Mouse (Mus musculus) retina, adult 2 months (tissue): Measurements from ENCODE around the gene Gpc5.

Experiments used
- DNase-seq: peaks from one replicate; pipeline ENCODE4 v3.0.0-alpha.2; 2012; ENCODE audit warnings: low read depth, low spot score

The Gpc5 gene

DNA sequence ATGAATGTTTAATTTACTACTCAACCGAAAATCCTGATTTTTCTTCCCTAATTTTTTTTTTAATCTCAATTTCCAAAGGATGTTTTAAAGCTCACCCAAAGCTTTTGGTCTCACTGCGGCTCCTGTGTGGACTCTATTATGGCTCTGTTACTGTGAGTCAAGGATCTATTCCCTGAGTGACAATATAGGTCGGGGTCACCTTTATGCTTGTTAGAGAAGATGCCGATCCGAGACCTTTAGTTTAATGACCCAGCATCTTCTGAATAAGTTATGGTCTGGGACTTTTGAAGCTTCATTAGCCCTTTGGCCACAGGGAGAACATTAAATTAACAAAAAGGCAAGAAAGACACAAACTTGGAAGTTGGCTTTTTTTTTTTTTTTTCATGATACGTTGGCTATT, 408.8 kb downstream of the Gpc5 start:
- no peak for DNase-seq

DNA sequence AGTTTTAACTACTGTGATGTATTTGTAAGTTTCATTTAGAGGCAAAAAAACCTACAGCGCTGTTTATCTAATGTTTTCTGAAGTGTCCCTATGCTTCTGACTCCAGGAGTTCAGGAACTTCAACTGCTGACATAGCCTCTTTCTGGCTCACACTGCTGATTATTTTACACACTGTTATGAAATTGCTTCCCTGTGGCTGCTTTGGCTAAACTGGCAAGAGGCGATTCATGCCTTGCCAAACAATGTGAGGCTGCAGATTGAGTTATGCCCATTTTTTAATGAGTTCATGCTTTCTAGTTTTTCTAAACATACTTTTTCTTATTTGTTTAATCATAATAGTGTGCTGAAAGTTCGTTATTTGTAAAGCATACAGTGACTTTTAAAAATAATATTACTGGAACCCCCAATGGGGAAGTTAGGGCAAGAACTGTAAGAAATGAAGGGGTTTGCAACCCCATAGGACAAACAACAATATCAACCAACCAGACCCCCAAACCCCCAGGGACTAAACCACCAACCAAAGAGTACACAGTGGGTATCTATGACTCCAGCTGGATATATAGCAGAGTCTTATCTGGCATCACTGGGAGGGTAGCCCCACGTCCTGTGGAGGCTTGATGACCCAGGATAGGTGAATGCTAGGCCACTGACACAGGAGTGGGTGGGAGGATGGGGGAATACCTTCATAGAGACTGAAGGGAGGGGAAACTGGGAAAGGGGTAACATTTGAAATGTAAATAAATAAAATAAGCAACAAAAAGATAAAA, 454.7 kb downstream of the Gpc5 start:
- DNase-seq = no peak

DNA sequence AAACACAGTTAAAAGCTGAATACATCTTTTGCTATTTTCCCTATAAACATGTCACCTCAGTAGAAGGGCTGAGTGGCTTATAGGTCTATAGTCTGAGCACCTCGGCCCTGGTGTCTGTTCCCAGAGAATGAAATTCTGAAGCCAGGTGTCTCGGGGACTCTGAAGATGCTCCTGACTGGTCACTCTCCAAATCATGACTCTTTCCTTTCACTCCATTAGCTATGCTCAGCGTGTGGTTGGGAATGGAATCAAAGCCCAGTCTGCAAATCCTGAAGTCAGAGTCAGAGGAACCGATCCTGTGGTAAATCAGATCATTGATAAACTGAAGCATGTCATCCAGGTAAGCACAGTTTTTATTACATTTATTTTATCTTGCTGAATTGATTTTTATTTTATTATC, 460.0 kb downstream of the Gpc5 start:
- no peak for DNase-seq

DNA sequence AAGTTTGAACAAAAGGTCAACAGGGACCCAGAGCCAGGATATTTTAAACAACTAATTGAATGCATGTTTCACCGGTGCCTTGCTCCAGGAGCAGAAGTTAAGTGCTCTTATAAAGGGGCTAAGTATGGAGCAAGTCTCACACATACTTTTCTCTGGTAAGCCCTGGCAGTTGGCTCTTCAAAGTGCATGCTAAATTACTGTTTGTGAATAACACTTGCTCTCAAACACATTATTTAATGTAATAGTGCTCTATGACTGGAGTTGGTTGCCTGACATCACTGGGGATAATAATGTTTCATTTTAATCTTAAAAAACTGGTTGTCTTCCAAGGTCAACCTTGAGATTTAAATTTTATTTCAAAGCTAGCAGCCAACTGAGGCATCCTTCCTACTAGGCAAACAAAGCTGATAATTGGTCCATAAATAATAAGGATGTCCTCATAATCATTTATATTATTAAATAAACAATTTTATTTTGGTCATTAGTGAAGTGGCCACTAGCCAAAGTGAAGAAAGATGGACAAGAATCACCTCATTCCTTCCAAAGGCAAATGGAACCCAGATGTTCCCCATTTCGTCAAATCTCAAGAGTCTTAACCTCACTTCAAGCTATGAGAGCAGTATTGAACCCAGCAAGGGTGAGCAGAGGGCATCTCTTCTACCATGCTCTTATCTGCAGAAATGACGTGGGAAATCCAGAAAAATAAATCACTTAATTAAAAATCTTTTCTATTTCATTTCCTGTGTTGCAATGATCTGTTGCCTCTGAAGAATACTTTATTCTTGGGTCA, 488.6 kb downstream of the Gpc5 start:
- no peak for DNase-seq

DNA sequence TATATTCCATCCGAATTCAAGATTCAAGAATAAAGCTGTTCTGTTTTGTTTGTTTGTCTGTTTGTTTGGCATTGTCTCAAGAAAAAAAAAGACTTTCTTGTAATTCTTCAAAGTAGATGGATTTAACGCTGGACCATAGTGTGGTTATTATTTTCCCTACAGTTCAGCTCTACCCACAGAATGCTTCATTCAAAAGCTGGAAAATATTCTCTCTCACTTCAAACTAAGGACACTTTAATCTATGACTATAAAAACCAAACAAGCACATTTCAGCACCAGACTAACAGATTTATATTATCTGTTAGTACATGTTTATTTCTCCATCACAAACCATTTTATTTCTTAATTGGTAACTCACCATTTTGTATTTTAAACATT, 489.2 kb downstream of the Gpc5 start:
- no peak for DNase-seq

DNA sequence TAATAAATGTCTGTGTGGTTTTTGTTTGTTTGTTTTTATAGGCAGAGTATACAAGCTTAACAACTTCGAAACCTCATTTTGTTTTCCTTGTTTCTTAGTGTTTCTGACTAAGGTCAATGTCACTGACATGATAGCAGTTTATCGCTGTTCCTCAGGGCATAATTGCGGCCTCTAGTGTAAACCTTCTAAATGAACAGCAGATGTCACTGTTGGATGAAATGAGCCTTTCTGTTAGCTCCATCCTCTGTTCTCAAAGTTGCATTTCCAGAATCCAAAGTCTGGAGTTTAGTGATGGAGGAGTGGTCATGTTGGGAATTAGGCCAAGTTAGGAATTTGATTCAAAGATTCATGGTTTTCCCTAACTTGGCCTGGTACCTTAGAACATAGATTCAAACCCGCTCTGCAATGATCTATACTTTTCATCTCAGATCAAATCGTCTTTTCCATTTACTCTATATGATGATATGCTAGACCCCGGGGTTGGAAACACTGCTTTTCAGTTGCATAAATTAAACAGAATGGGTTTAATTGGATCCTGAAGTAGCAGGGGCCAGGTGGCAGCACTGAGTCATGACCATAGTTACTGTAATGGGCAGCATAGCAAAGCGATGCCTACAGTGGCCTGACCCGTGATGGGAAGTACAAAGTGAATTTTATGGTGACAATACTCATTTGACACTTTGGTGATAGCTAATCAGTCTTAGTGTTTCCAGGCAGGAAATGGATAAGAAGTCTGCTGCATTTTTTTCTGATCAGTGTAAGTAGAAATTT, 508.4 kb downstream of the Gpc5 start:
- peak; percentile 6 for DNase-seq

DNA sequence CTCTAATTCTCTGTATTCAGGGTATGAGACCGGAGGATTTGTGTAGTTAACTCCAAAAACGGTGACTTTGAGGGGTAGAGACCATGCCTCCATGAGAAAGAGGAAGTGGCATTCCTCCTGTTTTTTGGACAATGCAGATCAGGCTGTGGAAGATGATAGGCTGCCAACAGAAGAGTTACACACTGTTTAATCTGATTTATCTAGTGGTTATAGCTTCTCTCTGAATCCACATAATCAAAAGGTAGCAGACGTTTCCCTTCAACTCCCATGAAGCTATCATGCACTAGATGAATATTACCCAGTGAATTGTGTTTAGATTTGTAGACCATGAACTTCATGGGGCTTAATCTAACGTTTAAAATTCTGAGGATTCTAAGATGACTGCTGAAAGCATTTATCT, 522.1 kb downstream of the Gpc5 start:
- DNase-seq = no peak

DNA sequence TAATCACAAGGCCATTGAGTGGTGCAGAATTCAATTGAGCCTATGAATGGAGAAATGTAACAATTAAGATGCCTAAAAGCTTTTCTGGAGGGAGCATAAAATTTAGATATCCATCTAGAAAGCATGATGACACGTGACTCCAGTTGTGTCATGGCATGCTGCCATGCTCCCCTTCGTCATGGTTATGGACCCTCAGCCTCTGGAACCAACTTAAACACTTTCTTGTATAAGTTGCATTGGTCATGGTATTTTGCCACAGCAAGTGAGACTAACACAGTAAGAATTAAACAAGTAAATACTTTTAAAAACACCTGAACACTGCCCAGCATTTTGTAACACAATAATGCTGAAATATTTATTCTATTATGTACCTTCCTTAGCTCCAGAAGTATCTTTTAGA, 524.3 kb downstream of the Gpc5 start:
- DNase-seq = no peak

DNA sequence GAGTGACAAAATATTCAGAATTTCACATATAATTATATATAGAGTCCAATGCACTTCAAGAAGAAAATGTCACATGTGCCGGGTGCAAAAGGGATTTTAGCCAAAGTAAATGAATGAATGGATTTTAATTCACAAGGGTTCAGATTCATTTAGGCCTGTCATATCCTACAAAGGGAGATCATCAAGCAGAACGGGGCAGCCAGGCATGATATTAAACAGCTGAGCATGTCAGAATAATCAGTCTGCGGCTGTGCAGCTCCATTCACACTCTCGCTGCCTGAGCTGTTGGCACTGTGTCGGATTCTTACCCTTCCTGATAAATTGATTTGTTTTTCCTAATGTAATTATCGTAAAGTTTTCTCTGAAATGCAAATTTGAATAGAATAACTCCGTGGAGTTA, 524.8 kb downstream of the Gpc5 start:
- no peak for DNase-seq

DNA sequence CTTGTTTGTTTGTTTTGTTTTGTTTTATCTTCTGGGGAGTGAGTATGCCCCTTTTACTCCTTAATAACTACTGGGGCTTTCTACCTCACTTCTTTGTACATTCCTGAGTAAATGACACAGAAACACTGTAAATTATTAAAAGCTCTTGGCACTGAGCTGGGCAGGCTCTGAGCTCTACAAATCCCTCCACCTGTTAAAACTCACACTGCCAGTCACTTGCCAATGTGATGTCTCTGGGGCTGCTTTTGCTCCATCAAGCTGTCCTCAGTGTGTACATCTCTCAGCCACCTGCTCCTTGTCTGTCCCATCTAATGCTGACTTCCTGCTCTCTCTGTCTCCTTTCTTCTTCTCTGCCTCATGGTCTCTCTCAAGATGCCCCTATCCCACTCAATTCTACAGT, 528.5 kb downstream of the Gpc5 start:
- DNase-seq = no peak

DNA sequence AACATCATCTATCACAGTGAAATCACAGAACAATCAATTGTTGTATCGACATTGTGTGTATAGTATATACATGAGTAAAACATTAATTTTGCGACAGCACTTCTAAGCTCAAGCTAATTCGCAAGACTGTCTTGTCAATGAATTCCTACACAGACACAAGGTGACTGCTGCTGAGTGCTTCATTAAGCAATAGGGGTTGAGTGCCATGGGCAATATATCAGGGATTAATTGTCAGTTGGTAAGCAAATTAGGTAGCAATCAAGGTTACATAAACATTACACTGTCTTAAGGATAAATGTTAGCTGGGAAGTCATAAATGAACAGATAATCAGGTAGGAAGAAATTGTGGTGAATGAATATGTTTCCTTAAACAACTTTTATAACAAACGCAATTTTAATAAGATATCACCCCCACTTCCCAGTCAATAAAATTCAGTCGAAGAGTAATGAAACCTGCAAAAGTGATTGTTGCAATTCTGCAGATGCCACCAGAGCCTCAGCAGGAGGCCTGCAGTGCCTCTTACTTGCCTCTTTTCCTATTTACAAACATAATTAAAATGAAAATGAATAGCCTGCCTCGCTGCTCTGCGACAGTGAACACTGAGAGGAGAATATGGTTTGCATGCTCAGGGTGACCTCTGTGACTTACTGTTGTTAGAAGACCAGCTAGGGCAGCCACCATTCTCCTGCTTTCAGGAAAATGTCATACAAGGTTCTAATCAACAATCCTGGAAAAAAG, 539.3 kb downstream of the Gpc5 start:
- DNase-seq = no peak

DNA sequence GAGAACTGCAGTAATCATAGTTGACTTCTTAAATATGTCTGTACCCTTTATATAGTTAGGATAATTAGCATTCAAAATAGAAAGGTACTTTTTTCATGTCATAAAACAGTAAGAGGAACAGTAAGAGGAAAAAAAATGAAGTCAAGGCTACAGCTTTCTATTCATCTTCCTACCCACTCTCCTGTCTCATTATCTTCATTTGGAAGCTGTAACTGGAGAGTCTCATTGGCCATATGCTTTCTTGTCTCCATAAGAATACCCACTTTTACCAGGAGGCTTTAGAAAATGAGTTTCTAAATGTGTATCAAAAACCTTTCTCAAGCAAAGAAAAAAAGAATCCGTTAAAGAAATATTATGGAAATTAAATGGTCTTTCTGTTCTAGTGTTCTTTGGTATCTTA, 541.3 kb downstream of the Gpc5 start:
- no peak for DNase-seq

DNA sequence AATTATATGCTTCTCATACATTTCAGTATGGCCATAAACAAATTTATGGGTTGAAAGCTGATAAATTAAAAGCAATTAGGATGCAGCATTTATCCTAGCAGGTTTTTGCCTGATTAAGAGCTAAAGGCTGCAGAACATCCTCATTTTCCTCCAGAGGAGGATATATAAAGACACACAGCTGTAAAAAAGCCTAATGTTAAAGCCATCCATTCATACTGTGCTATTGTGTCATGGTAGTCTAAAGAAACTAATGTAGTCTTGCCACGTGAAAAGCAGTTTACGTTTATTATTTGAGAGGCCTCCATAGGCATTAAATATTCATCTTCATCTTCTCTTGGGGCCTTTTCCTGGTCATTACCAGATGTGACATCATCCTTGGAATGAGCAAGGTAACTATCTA, 587.9 kb downstream of the Gpc5 start:
- DNase-seq = no peak

DNA sequence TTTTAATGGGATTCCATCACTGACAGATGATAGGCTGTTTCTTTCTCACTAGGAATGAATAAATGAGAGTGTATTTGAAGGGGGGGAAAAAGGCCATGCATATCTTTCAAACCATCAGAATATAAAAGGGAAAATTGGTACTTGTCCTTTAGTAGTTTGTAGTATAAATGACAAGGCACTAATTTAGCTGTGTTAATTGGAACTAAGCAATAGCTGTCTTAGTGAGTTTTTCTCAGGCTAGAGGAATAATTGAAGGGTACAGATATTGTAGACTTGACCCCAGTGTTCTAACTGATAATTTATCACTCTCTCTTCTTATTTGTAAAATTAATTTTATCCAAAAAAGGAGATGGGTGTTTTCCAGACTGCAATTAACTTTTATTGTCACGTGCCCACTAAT, 654.0 kb downstream of the Gpc5 start:
- DNase-seq = no peak

DNA sequence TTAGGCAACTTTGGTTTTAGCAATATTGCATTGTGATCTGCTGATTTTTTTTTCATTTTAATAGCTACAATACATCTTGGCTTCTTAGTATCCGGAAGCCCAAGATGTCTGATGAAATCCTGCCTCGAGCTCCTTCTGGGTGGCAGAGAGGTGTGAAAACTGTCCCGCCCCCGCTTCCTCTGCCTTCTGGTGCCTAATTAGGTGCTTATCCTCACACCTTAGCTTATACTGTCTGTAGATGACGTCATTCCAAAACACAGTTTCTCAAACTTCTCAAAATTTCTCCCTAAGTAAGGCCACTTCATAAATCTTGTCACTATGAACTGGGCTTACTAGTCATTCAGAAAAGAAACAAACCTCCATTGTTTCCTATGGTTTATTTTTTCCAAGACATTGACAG, 668.2 kb downstream of the Gpc5 start:
- DNase-seq = no peak

DNA sequence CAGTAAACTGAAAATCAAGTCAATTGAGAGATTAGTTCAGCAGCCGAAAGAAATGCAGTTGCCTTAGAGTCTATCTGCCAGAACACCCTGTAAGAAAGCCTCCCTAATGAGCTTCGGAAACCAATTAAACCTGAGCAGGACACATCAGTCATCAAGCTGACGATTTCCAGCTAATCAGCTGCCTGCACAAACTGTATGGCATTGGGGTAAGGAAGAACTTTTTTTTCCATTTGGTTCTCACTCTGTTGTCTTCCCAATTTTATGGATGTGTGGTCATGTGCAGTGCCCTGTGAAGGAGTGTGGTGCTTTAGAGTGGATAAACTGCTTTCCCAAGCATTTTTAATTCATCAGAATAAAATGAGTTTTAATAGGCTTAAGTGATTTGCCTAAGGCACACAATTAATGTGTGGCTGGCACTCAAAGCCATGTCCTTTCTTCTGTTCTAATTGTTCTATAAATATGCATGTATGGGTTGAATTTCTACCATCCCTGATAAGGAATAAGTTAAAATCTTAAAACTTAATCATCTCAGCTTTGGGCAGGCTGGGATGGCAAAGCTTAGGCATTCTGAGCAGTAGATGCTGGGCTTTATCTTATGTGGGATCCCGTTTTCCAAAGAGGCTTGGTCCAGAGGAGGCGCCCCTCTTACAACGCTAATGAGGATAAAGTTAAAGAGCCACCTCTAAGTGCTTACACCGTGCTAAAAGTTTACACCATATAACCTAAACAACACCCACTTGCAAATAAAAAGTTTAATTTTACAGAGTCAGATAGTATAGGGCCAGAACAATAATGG, 687.6 kb downstream of the Gpc5 start:
- DNase-seq = peak; percentile 3

DNA sequence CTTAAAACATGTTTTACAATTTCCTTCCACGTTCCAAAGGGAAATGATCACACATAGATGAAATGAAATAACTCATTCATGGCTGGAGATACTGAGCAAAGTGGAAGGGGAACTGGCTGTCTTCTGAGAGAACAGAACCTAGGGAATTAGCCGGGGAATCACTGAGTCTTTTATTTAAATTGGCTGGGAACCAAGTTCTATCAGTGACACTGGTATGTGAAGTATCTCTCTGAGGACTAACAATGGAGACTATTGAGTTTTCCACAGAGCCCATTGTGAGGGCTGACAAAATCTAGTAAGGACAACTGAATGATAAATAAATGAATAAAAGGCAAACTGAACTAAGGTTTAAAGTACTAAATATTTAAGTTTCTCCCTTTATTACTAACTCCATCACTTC, 712.7 kb downstream of the Gpc5 start:
- no peak for DNase-seq

DNA sequence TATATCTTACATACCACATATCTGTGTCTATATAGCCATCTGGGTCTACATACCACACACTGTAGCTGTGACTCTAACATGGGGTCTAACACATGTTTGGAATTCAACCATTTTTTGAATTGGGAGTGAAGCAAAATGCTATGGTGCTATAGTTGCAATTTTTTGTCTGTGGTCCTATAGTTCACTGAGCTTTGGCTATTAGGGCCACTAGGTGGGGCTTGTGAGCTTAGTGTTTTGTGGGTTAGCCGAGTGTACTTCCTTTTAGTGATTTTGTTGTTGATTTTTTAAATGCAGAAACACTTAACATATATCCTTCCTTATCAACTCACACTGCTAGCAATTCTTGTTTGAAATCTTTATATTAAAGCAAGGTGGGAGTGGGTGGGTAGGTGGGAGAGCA, 727.0 kb downstream of the Gpc5 start:
- no peak for DNase-seq

DNA sequence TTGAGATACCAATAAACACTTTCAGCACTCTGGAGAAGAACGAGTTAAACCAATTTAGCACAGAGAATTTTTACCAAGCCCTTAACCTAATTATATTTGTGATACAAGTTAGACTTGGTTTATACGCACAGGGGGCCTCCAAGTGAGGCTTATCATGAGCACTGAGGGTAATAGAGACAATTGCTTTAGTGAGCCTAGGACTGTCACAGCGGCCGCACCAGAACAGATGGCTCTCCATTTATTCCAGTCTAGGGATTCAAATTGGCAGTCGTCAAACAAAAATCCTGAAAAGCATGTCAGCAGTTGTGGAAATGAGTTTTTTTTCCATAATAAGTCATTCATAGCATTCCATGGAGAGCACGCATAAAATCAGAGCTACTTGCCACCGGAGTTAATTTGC, 729.6 kb downstream of the Gpc5 start:
- no peak for DNase-seq

DNA sequence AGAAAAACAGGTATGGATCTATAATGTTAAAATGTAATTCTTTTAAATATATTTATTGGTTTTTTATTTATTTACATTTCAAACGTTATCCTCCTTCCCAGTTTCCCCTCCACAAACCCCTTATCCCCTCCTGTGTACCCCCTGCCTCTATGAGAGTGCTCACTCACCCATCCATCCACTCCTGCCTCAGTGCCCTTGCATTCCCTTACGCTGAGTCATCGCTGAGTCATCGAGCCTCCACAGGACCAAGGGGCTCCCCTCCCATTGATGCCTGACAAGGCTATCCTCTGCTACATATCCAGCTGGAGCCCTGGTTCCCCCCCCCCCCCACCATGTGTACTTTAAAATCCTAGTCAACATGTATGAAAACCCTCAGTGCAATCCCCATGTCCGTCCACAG, 738.5 kb downstream of the Gpc5 start:
- DNase-seq = no peak

DNA sequence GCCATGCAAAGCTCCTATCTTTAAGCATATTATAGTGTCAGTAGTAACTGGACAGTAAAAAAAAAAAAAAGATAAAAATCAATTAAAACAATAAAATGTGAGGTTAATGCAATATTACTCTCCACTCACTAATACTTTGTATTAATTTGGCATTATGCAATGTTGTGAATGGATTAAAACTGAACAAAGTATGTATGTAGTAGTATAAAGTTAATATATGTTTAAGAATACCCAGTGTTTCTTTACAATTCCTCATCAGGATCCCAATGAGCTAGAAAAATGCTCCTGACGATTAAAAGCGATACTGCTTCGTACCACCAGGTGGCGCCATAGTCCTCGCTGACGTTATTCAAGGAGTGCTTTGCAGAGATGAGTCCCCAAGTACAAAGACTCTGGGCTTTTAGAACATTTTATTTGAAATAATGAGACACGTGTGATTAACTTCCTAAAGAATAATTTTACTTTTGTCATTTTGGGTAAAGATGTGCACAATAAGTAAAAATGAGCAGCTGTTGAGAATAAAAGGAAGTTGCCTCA, 739.3 kb downstream of the Gpc5 start:
- peak; percentile 13 for DNase-seq
